Mouse (Mus musculus) adrenal gland, postnatal 0 days (tissue): ENCODE results near the gene Gabrb1. TPM values are rescaled to one million over a fixed set of nuclear protein-coding genes. Genes with fewer than 3 reads are reported as not detected.

Experiments
- polyA plus RNA-seq: library from polyadenylated mRNA; unstranded; fragments of >200 nt; fragmentation: Nextera tagmentation; extraction: Ambion mirVana; gene quantifications from 2 replicates; pipeline ENCODE4 v1.2.1, GENCODE M21; 2015

Gabrb1 gene
- polyA plus RNA-seq: 0.65 and 0.99 TPM in 2 replicates

DNA sequence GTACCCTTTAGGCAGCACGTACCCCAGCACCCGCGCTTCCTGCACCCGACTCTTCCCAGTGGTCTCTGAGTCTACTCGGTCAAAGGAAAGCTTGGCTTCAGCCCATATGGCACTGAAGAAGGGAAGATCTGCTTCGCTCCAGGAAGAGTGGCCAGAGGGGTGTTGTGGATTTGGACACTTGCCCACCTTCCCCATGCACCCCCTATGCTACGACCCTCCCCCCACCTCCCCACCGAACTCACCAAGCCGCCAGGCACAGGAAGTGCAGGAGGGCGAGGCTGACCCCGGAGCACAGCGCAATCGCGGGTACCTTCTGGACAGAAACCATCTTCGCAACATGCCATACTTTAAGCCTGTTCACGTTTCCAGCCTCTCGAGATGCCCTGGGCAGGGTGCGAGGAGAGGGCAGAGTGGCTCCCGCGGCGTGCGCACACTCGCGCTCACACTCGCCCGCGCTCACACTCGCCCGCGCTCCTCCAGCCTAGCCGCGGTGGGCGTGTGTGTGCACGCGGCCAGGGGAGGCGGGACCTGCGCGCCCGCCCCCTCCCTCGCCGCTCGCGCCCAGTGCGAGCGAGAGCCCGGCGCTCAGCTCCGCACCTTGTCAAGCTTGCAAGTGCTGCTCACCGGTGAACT, at the start of gene Gabrb1:
Gabrb1 (plus strand) TSS at position 632 of the 633 bp plus-strand sequence.

DNA sequence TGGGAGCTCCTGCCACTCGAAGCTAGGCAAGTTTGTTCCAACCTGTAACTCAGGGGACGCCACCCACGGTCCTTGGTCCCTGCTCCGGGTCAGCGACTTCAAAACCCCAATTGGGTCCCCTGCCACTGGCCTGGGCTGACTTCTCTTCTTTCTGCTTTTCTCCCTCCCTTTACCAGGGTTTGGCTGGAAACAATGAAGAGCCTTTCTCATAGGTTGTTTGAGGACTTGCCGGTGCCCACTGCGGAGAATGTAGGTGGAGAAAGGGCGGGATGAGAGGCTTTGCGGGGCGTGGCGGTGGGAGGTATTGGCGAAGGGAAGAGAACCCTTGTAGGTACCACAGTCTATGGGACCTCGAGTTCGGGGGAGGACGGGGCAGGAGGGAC, 193 bp downstream of the Gabrb1 start, which contains the start of gene Gabra4:
Gabra4 (minus strand) TSS at position 194 of the 383 bp plus-strand sequence.

DNA sequence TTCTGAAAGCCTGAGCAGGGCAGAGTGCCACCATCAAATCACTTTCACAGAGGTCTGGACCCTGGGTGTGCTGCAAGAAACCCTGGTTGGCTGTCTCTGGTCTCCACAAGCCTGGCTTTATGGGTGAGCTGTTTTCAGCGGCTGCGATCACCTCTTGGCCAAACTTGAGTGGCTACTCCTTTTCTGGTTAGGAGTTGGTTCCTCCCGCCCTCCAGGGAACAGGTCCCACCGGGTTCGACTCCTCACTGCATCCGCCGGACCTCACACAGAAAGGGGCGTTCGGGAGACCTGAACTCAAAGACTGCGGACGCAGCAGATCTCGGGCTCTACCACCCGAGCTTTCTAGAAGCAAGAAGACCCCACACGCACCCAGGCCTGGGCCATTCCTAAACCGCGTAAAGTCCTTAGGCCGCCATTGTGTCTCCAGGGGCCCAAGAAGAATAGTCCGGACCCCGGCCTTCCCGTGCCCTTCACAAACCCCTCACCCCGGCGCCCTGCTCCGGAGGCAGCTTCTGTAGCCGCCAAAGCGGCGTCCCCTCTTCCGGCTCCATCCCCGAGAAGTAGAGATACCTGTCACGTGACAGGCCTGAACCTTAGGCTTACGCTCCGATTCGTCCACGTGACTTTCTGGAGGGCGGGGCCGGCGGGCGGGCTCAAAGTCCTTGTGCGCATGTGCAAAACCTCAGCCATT, 509.8 kb downstream of the Gabrb1 start, which contains the start of gene Commd8:
Commd8 (minus strand) TSS at position 596 of the 691 bp plus-strand sequence.

Other genes with a start within 250 kb of the Gabrb1 start
- gene Cox7b2, start 109.9 kb upstream of the Gabrb1 start, polyA plus RNA-seq: not detected in 2 replicates
- 1.3 and 1.7 TPM in 2 replicates for gene Gabra4, start 195 bp downstream of the Gabrb1 start, polyA plus RNA-seq